Mouse (Mus musculus) left cerebral cortex, postnatal 14 days (tissue): ENCODE results near the gene Ccs. TPM values are rescaled to one million over a fixed set of nuclear protein-coding genes. Genes with fewer than 3 reads are reported as not detected.
"Not testable (repeated sequence)": the region's sequence is repeated elsewhere in the genome, so short reads cannot be mapped to it uniquely, and the experiment has no call there.

Experiments
- DNase-seq, 2 experiments: peaks; one replicate each; pipeline ENCODE4 v3.0.0; 2021 to 2022; ENCODE audit warnings: low spot score in 2 of 2, mixed read lengths in 1 of 2
- intact Hi-C: fragments of 180-260 bp; cut with DNase I; formaldehyde crosslinking; loops from one replicate; pipeline ENCODE4 v1.15.1; 2025
- long read RNA-seq, 2 experiments: library from polyadenylated mRNA; stranded (forward); transcript quantifications; one replicate each; pipeline ENCODE4 v2.0.0; 2021
- total RNA-seq, 2 experiments: library from RNA; stranded (reverse); gene quantifications; 2 replicates each; pipeline ENCODE4 v1.2.3; 2021

The Ccs gene
- 10 to 100 TPM; 33.5 to 33.7 TPM for total RNA-seq
- long read RNA-seq, experiment 1, transcript Ccs-201 (8 exons, 1,067 nt), result major isoform, 18 of 19 reads
- long read RNA-seq, experiment 1, partial matches to known transcripts, result 0 of 19 reads
- long read RNA-seq, experiment 1, other reads (novel, unspliced or antisense), result 1 of 19 reads
- long read RNA-seq, experiment 2, transcript Ccs-201 (8 exons, 1,067 nt), result major isoform, 18 of 22 reads
- long read RNA-seq, experiment 2, partial matches to known transcripts, result 0 of 22 reads
- long read RNA-seq, experiment 2, other reads (novel, unspliced or antisense), result 4 of 22 reads

DNA sequence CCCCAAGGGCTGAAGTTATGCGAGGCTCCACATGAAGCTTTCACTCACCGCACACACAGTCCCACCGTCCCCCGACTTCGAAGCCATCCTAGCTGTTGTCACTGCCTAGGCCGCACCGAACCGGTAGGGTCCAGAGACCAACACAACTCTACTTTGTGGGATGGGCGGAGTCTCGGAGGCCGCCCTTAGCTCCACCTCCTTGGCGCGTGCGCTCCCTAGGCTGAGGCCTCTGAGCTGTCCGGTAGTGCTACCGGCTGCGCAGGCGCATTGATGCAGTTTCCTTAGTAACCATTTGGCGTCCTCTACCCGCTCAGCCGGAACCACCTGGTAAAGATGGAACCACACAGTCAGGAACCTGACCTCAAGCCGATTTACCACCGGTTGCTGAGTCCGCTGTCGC lies at the start of gene Ccs, which contains the start of gene Ccdc87:
TSS of gene Ccs (minus strand) at position 184 of the 400 bp plus-strand sequence.
TSS of gene Ccdc87 (plus strand) at position 218 of the 400 bp plus-strand sequence.
- DNase-seq, result peak; percentile 96 to 98
- intact Hi-C loops, result no loop called here

DNA sequence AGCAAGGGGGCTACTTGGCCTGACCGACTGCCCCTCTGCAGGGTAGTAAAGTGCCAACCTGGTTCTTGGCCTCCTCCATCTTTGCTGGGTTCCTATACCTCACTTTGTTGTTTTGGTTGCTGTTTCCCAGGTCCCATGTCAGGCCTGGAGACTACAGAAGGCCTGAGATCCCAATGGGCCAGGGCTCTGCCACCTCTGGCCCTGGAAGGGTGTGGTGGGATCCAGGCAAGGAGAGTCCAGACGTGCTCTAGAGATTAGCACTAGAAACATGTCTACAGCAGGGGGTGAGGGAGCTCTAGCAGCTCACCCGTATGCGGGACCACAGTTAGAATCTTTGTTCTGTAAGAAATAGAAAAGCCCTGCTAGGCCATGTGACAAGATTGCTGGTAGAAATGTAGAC lies 44.8 kb upstream of the Ccs start:
- intact Hi-C loops, result no loop called here
- no peak for DNase-seq

DNA sequence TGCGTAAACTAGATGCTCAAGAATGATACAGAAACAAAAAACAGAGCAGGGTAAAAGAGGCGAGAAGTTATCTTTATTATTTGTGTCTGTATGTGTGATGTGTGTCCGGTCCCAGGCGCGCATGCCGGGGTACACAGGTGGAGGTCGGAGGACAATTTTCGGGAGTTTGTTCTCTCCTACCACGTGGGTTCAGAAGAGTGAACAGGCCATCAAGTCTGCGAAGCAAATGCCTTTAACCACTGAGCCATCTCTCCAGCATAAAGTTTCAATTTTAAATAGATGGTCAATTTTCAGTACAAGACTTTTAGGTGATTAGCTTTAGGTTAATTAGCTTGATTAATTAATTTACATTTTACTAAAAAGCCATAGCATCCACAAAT lies 40.2 kb upstream of the Ccs start:
- DNase-seq, result no peak
- intact Hi-C loops, result no loop called here

DNA sequence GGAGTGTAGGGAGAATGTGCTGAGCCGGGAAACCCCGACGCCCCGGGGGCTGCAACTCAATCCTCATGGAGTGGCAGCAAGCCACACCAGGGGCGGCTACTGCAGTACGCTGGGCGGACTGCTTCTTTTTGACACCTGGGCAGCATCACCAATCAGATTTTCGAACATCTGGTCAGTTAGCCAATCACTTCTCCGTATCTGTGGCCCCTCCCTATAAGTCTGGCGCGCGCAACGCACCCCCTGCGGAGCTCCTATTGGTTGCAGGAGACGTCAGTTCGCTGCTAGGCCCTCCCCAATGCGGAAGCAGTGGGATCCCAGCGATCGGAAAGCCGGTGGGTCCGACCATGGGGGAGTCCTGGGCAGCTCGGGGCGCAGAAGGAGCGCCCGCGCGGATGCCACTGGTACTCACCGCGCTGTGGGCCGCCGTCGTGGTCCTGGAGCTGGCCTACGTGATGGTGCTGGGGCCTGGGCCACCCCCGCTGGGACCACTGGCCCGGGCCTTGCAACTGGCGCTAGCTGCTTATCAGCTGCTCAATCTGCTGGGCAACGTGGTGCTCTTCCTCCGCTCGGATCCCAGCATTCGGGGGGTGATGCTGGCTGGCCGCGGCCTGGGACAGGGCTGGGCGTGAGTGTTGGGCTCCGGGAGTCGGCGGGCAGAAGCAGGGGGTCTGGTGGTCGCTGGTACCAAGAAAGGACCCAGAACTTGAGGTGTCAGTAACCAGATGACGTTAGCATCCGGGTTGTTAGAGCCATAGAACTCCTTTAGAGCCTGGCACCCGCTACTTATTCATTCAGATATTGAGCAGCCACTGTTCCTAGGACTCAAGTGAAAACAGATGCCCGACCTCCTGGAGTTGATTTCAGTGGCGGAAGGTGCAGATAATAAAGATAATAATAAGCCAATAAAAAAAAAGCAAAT lies 39.5 kb upstream of the Ccs start, which contains the start of gene Zdhhc24:
TSS of gene Zdhhc24 (plus strand) at position 264 of the 919 bp plus-strand sequence.
- intact Hi-C loops, result no loop called here

DNA sequence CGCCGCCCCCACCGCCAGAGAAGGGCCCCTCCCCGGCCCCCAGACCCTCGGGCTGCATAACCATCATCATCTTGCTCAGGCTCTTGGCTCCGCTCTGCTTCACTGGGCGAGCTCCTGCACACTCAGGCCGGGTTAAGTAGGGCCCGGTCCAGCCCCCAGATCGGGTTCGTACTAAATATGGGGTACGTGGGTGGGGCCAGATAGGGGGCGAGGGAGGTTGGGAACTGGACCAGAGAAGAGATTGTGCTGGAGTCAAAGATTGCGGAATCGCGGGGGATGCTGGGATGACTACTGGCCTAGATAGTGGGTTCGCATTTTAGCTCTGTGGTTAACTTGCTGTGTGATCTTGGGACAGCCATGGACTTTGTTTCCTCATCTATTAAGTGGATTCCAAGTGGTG lies 38.7 kb upstream of the Ccs start, which contains the start of gene Actn3:
TSS of gene Actn3 (minus strand) at position 125 of the 400 bp plus-strand sequence.
- no peak for DNase-seq
- intact Hi-C loops, result no loop called here

More for the DNA sequence above, 39.5 kb upstream of the Ccs start, which contains the start of gene Zdhhc24:
- DNase-seq, result peak; percentile 96 to 97

DNA sequence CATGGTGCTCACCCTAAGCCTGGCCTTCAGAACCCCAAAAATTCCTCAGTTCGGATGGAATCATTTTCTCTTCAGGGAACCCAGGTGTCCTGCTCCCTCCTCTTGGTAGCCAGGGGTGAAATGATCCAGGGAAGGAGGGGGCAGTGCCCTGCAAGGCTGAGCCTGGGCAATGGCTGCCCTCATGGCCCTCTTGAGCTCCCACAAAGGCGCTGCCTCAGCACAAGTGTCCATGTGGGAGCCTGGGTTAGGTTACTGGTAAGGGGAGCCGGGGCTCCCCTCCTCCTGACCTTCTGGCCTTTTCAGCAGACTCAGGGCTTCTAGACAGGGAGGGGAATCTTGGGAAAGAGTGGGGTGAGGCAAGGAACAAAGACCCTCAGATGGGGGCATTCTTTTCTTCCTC lies 37.6 kb upstream of the Ccs start:
- no peak for DNase-seq
- intact Hi-C loops, result no loop called here

DNA sequence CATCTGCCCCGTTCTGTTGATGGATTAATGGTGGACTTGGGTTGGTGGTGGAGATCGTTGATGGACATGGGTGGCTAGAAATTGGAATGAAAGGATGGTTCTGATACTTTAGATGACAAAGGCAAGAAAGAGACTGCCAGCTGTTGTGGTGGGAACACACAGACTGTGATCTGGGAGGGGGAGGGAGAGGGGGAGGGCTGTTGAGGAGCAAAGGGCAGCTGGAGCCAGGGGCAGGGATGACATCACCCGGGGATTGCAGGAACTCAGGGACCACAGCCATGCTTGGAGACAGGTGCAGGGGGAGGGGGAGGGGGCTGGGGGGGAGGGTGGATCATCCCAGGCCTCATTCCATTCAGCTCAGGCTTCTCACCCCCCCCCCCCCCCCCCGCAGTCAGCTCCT lies 37.1 kb upstream of the Ccs start:
- DNase-seq, result no peak
- intact Hi-C loops, result no loop called here

DNA sequence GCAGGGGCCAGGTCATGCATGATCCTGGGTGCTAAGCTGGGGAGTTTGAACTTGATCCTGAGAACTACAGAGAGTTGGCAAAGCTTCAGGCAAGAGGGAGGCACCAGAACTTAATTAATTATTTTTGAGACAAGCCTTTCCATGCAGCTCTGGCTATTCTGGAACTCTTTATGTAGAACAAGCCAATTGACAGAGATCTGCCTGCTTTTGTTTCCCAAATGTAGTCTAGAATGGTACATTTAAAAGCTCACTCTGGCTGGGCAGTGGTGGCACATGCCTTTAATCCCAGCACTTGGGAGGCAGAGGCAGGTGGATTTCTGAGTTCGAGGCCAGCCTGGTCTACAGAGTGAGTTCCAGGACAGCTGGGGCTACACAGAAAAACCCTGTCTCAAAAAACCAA lies 35.5 kb upstream of the Ccs start:
- intact Hi-C loops, result not testable (repeated sequence)

DNA sequence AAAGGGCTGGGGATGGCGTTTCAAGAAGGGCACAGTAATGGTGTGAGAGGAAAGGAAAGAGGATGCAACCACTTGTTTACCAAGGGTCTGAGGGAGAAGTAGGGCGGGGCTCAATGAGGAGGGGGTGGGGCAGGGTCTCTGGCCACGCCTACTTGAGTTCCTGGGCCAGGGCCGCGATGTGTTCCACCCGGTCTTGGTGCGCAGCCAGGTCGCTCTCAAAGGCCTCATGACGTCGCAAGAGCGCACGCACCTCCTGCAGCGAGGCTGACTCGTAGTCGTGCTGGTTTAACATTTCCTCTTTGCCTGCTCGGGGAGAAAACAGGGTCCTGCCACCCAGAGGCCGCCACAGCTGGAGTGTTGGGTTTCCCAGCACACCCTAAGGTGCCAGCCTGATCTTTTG lies 26.0 kb upstream of the Ccs start:
- DNase-seq, result no peak

More for the DNA sequence above, 35.5 kb upstream of the Ccs start:
- DNase-seq, result not testable (repeated sequence)

DNA sequence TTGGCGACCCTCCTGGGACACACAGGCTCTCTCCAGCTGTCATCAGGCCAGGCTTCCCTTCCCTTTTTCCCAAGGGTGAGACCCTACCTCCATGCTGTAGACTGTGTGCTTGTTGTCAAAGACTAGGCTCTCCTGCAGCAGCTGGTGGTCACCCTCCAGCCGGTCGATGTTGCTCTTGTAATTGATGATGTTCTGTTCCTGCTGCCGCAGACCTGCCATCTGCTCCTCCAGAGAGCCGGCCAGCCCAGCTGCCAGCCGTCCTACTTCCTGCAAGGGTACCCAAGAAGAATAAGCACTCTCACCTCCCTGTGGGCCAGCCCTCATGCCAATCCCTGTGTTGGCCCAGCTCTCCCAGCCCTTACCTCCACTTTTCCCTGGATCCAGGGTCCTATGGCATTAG lies 23.9 kb upstream of the Ccs start:
- DNase-seq, result no peak
- intact Hi-C loops, result no loop called here

More for the DNA sequence above, 26.0 kb upstream of the Ccs start:
- intact Hi-C loops, result no loop called here

DNA sequence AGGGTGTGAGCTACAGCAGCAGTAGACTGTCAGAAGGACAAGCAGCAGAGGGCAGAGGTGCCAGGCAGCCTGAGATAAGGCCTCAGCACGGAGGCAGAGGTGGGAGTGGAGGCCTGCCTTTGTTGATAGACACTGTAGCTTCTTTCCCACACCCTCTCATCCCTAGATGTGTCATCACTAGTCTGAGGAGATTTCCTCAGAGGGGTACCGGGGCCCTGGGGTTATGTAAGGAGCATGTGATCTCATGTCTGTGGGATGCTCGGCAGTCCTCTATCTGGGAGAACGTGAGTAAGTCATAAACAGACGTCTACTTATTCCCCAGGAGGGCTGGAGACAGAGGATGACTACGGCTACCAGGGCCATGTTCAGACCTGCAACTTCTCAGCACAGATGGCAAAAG lies 19.9 kb upstream of the Ccs start:
- DNase-seq, result no peak
- intact Hi-C loops, result no loop called here

DNA sequence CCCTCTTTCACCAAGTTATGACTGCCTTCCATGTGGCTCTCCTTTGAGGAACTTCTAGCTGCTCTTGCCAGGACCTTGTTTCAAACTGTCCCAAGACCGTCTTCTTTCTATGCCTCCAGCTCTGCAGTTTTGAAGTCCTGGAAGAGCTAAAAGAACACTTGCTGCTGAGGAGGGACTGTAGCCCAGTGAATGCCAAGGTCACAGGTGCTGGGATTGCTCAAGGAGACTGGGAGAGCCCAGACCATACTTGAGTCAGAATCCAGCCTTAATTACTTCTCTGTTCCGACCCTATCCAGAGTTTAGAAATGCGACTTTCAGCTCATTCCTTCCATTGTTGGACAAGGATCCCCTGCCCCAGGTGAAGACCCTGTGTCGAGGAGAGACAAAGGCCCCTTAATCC lies 16.8 kb upstream of the Ccs start:
- no peak for DNase-seq
- intact Hi-C loops, result no loop called here

DNA sequence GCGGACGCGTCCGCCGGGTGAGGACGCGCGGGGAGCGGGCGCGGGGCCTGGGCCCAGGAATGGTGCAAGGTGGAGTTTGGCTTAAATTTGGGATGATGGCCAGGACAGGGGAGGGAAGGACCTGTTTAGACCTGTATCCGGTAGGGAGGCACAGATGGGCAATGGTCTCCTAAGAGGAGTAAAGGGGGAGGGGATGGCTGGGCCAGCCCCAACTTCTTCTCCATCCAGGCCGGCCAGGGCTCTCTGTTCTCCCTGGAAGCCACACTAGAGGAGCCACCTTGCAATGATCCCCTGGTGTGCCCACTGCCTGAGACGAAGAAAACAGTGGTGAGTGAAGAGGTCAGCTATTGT lies 16.3 kb upstream of the Ccs start:
- no peak for DNase-seq
- intact Hi-C loops, result no loop called here

DNA sequence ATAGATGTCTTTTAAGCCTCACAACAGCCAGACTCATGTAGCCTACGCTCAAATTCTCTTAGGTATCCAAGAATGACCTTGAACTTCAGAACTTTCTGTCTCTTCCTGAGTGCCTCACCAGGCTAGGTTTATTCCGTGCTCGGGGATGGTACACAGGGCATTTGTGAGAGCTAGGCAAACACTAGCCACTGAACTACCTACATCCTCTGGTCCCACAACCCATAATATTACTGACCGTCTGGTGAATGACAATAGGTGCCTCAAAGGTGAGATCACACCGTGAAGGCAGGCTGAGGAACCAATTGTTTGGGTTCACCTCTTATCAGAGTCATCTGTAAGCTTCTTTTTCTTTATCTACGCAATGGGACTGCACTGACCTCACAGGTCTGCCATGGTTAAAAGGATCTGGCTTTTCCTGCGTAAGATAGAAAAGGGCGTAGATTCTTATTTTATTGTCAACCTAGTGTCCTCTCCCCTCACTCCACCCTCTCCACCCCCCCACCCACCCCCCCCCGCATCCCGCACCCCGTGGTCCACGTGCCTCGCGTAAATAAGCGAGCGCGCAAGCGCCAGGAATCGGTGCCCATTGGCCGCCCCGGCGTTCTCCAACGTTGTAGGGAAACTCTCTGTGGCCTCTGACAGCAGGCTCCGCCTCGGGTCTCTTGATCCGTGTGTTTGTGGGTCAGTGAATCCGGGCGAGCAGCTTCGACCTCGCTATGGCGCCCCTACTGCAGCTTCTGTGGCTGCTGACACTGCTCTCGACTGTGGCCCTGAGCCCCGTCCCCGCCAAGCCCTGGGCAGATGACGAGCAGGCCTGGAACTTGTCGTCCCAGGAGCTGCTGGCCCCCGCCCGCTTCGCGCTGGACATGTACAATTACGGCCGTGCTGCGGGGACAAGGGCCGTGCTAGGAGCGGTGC lies 15.7 kb upstream of the Ccs start, which contains the start of gene Ctsf:
TSS of gene Ctsf (plus strand) at position 579 of the 918 bp plus-strand sequence.
- intact Hi-C loops, result no loop called here
- peak; percentile 92 to 93 for DNase-seq

DNA sequence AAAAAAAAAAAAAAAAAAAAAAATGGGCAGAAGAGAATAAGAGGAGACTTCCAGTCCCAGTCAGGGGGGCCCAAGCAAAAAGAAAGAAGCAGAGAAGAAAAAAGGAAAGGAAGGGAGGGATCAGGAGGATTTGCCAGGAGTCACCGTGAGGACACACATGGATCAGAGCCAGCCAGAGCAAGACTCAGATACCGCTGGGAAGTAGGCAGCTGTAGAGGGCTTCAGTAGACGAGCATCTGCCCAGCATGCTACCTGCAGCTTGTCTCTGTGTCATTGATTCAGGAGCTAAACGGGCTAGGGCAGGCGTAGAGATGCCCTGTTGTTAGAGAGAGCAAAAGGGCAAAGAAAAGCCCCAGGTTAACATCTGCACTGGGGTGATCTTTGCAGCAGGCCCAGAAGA lies 11.1 kb upstream of the Ccs start:
- no peak for DNase-seq
- intact Hi-C loops, result no loop called here

DNA sequence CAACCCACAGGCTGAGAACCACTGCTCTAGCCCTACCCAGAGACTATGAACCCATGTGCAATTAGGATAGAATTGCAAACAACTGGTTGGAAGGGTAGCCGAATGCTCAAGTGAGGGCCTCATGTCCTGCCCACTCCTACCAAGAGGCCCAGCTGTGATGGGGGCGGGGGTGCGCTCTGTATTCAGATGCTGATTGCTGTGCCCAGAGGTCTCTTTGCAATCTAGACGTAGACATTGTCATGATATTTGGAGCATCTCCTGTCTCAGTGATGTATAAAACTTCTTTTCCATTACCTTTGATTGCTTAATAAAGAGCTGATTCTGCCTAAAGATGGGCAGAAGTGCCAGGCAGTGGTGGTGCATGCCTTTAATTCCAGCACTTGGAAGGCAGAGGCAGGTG lies 10.7 kb upstream of the Ccs start:
- DNase-seq, result no peak
- intact Hi-C loops, result no loop called here

DNA sequence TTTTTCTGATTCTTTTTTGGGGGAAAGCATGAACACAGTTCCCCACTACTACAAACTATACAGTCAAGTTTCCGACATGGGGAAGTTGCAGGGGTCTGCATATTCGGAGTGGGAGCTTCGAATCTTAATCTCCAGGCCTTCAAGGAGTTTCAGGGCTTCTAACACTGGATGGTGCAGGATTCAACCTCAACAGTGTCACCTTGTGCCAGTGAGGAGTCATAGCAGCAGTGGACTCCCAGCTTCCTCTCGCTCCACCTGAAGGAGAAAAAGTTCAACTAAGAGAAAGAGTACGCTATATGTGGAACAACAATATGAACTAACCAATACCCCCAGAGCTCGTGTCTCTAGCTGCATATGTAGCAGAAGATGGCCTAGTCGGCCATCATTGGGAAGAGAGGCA lies 8.4 kb upstream of the Ccs start:
- intact Hi-C loops, result loop anchor here (2.0 kb wide), 1 partner anchor 93 kb away; no protein-coding TSS in a partner anchor
- peak in 1 of 2 experiments; percentile 36 for DNase-seq

DNA sequence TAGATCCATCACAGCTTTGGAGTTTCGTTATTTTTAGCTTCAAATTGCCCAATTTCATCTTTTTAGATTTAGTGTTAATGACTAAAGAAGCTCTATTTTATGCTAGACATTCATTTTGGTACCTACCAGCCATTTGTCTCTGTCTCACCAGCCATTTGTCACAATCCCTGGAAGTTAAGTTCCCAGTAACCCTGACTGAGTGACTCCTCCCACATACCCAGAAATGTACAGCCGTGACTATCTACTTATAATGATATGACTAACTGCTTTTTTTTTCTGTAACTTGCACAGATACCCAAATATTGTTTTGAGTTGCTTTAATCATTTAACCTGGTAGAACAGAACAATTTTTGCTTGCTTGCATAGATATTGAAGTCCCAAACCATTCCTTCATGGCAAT lies 6.7 kb upstream of the Ccs start:
- intact Hi-C loops, result loop anchor here (2.0 kb wide), 1 partner anchor 91 kb away; no protein-coding TSS in a partner anchor
- no peak for DNase-seq

DNA sequence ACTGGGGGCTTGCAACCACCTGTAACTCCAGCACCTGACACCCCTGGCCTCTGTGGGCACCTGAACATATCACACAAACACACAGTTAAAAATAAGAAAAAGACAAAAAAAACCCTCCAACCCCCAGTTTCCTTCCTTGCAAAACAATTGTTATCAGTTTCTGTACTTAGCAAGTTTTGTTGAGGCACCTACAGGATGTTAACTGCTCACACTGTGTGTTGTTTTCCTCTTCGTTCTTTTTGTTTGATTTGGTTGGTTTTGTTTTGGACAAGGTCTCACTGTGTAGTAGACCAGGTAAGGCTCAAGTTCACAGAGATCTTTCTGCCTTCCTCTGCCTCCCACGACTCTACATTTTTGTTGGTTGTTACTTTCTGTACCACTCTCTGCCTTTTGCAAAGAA lies 3.5 kb upstream of the Ccs start:
- no peak for DNase-seq
- intact Hi-C loops, result no loop called here
